ENCODE assay signal across 15 mouse cellular contexts in genomic region chr11:113477550-113477949, GRCm38 (mm10).
DNase-seq lines count a peak whose midpoint lies in the region; ATAC-seq and TF ChIP-seq lines count a peak whose summit lies in the region.
"Had no signal": no experiment of that assay in that cellular context is flagged by ENCODE, and none has a peak within 500 bp of the region (broad histone marks: within the 10 kb centered on the region; RNA-seq: fewer than 3 reads in every experiment).

No protein-coding gene starts in this region.

- H3K27me3 ChIP-seq in kidney, embryonic 15.5 days = no peaks in the 10 kb centered on the region
- H3K27me3 ChIP-seq in forebrain, embryonic 12.5 days = no peaks in the 10 kb centered on the region
- H3K27me3 ChIP-seq: embryonic facial prominence, embryonic 13.5 days; liver, embryonic 15.5 days; stomach, embryonic 15.5 days had no signal

- H3K4me1 ChIP-seq in kidney, embryonic 15.5 days = peaks cover 20% of the 10 kb centered on the region; the same call in 1 of the 2 replicates
- H3K4me1 ChIP-seq in ES-E14 (ENCODE audit: control insufficient read depth in 2 of 2, insufficient read depth in 2 of 2, low read length in 2 of 2, poor library complexity in 1 of 2) = no peaks in the 10 kb centered on the region
- H3K4me1 ChIP-seq in forebrain, embryonic 12.5 days = peaks cover 30% of the 10 kb centered on the region
- H3K4me1 ChIP-seq: stomach, embryonic 15.5 days had no signal

- in situ Hi-C loops in ES-E14 (cut with MboI; ENCODE audit: low sequenced_read_pairs in 2 of 2, unreplicated experiment in 2 of 2) = no loop called here

- peak; percentile 43 for DNase-seq in kidney, adult 9 months
- DNase-seq in ES-E14 (ENCODE audit: low read depth, low spot score) = no peak
- DNase-seq in layer of hippocampus, postnatal 10 days (ENCODE audit: low spot score in 2 of 2) = peak; percentile 43 to 50
- DNase-seq in frontal cortex, postnatal 36 days (ENCODE audit: low spot score in 2 of 2) = no peak
- no peak for DNase-seq in natural killer cell, adult 2 months (ENCODE audit: low spot score in 2 of 2)
- DNase-seq: cerebellum, adult 9-10 months; heart, adult 2 months; heart, postnatal 14 days; thymus, postnatal 14 days had no signal

- WGBS in kidney, embryonic 15.5 days = 80% methylated on average over 9 of the region's 9 CpGs
- WGBS in forebrain, embryonic 12.5 days = 52% methylated on average over 9 of the region's 9 CpGs

- H3K4me2 ChIP-seq in kidney, embryonic 15.5 days = no peak overlapping the region
- no peak overlapping the region for H3K4me2 ChIP-seq in forebrain, embryonic 12.5 days
- H3K4me2 ChIP-seq: embryonic facial prominence, embryonic 13.5 days; liver, embryonic 15.5 days; stomach, embryonic 15.5 days had no signal

- H3K9ac ChIP-seq in kidney, embryonic 15.5 days = no peak overlapping the region
- no peak overlapping the region for H3K9ac ChIP-seq in ES-E14 (ENCODE audit: insufficient read depth, low read depth, low read length, poor library complexity, severe bottlenecking)
- no peak overlapping the region for H3K9ac ChIP-seq in forebrain, embryonic 12.5 days
- H3K9ac ChIP-seq: embryonic facial prominence, embryonic 13.5 days; liver, embryonic 15.5 days; stomach, embryonic 15.5 days had no signal

- ATAC-seq in kidney, embryonic 15.5 days (replicated peaks; ENCODE audit: low FRiP score) = no peak
- ATAC-seq in forebrain, embryonic 12.5 days (ENCODE audit: low FRiP score) = no peak

- H3K4me3 ChIP-seq in kidney, embryonic 15.5 days (replicated peaks) = no peak overlapping the region
- H3K4me3 ChIP-seq in ES-E14 (ENCODE audit: insufficient read depth in 1 of 2, low read depth in 1 of 2, low read length in 2 of 2, poor library complexity in 1 of 2, severe bottlenecking in 1 of 2) = peak overlapping the region; percentile 14 to 27; a peak in 2 of 4 replicates
- H3K4me3 ChIP-seq in forebrain, embryonic 12.5 days (replicated peaks) = no peak overlapping the region
- H3K4me3 ChIP-seq: embryonic facial prominence, embryonic 13.5 days; heart, adult 2 months; liver, embryonic 15.5 days; stomach, embryonic 15.5 days had no signal

- H3K9me3 ChIP-seq in kidney, embryonic 15.5 days (replicated peaks) = no peaks in the 10 kb centered on the region
- H3K9me3 ChIP-seq in ES-E14 (ENCODE audit: control insufficient read depth, insufficient read depth, low read depth, low read length) = no peaks in the 10 kb centered on the region
- no peaks in the 10 kb centered on the region for H3K9me3 ChIP-seq in forebrain, embryonic 12.5 days
- H3K9me3 ChIP-seq: embryonic facial prominence, embryonic 13.5 days; liver, embryonic 15.5 days; stomach, embryonic 15.5 days had no signal

- no peak overlapping the region for H3K27ac ChIP-seq in kidney, embryonic 15.5 days
- H3K27ac ChIP-seq in ES-E14 (ENCODE audit: insufficient read depth, low read depth, low read length, poor library complexity, severe bottlenecking) = no peak overlapping the region
- H3K27ac ChIP-seq in forebrain, embryonic 12.5 days = peak overlapping the region; percentile 38; the same call in 1 of the 2 replicates
- H3K27ac ChIP-seq: embryonic facial prominence, embryonic 13.5 days; heart, adult 2 months; liver, embryonic 15.5 days; macrophage; stomach, embryonic 15.5 days had no signal

- H3K36me3 ChIP-seq in kidney, embryonic 15.5 days = no peaks in the 10 kb centered on the region
- no peaks in the 10 kb centered on the region for H3K36me3 ChIP-seq in ES-E14 (ENCODE audit: control insufficient read depth, insufficient read depth, low read length, poor library complexity, severe bottlenecking)
- H3K36me3 ChIP-seq in forebrain, embryonic 12.5 days (replicated peaks) = no peaks in the 10 kb centered on the region
- H3K36me3 ChIP-seq: embryonic facial prominence, embryonic 13.5 days; liver, embryonic 15.5 days; stomach, embryonic 15.5 days had no signal

TF ChIP-seq in ES-E14, 5 proteins besides CTCF, POLR2A, EP300 and RAD21:
- TF ChIP-seq HCFC1 (IDR thresholded peaks at IDR 0.05; ENCODE audit: borderline replicate concordance, insufficient read depth, low read length) (no peak), ZNF384 (IDR thresholded peaks at IDR 0.05; ENCODE audit: low read depth, low read length) (no peak), MAFK (IDR thresholded peaks at IDR 0.05; ENCODE audit: insufficient read depth, low read depth, low read length) (no peak), CHD2 (IDR thresholded peaks at IDR 0.05; ENCODE audit: low read depth, low read length) (no peak), ZC3H11A (IDR thresholded peaks at IDR 0.05; ENCODE audit: borderline replicate concordance, low read depth, low read length) (no peak)

Comparison
In these comparisons a context has a peak if more than half of its experiments do, and no peak if none do; other contexts are left out.
1. DNase-seq: peak in kidney, adult 9 months (single experiment) and layer of hippocampus, postnatal 10 days (2 of 2); none in ES-E14 (single experiment), frontal cortex, postnatal 36 days (0 of 2) and natural killer cell, adult 2 months (0 of 2).
2. H3K4me3 ChIP-seq: peak in ES-E14 (2 of 2); none in kidney, embryonic 15.5 days (single experiment) and forebrain, embryonic 12.5 days (single experiment).